Mouse (Mus musculus) gastrocnemius, postnatal 4 days (tissue): ENCODE measurements around the gene Igf1. TPM values are rescaled to one million over a fixed set of nuclear protein-coding genes. Genes with fewer than 3 reads are reported as not detected.

ENCODE experiments used
- DNase-seq, 2 experiments: peaks; one replicate each; pipeline ENCODE4 v3.0.0; 2021 to 2022; ENCODE audit warnings: low spot score in 2 of 2, mixed read lengths in 2 of 2
- total RNA-seq, 2 experiments: library from RNA; stranded (reverse); gene quantifications; 2 replicates each; pipeline ENCODE4 v1.2.3; 2021

Igf1 gene
- total RNA-seq, 2 experiments from 2014 or later, result 178 TPM

DNA sequence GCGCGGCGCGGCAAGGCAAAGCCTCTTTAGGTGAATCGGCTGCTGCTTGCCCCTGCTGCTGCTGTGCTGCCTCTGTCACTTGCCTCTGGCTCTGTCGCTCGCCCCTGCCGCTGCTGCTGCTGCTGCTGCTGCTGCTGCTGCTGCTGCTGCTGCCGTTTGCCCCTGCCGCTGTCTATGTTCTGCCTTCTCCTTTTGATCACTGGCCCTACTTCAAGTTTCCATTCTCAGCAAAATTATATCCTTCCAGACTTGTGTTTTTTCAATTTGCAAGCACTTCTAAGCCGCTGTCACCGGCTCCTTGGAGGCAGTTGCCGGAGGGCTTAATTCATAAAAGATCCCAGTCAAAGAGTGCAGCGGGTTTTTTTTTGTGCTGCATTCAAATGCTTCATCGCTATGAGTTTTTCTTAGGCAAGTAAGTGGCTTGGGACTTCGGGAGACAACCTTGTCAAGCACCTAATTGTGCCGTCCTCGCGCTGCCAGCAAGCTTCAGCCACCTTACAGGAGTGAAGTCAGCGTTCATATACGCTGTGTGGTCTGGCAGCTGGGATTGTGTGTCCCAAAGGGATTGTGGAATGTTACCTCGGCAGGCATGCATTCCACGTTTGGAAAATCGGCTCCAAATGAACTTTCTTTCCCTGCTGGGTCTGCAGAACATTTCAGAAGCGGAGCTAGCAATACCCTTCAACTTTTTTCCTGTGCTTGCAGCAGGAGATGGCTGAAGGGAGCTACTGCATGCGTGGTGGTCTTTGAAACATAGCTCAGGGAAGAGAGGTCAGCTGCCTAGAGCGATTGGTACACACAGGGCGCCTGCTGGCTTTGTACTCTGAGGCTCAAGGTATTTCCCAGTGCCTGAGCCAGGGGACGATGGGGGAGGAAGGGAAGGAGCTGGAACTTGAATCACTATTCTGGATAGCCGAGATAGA, 2.4 kb downstream of the Igf1 start:
- peak; percentile 21 to 47 for DNase-seq

DNA sequence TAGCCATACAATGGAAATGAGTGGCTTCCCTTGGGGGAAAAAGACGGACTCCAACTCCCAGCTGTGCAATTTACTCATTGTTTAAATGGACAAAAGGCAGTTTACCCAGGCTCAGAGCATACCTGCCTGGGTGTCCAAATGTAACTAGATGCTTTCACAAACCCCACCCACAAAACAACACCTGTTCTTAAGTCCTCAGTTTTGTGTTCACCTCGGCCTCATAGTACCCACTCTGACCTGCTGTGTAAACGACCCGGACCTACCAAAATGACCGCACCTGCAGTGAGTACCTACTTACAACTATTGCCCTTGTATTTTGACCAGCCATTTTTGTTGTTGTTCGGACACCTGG, 3.0 kb downstream of the Igf1 start:
- no peak for DNase-seq

DNA sequence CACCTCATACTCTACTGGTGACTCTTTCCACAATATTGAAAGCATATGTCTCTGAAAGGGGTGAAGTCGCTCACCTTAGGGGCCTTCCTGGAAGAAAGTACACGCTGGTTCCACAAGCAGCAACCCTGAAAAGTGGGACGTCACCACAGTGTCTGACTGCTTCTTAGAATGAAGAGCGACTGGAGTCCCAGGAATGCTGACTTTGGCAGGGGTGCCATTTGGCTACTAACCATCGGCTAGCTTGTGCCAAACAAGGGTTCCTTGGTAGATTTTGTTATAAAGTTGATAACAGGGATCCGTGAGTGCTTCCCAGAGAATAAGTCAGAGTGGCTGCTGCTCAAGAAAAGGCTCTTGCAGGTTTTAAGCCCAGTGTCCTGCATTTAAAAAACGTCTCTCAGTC, 4.8 kb downstream of the Igf1 start:
- DNase-seq, result no peak

DNA sequence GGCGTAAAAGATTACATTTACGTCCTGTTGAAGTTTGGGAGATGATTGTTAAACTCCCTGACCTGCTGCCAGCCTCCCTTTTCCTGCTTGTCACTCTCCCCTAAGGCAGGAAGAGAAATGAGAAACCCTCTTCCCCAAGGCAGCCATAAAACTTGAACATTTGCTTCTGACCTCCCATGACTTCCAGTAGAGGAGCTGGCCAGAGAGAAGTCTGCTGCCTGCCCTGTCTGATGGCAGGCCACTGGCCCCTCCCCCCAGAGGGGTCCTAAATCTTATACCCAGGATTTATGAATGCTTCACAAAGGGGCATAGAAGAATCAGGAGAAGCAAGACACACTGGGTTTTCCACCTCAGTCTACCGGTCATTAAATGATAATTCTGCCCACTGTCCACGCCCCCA, 5.3 kb downstream of the Igf1 start:
- DNase-seq, result no peak

DNA sequence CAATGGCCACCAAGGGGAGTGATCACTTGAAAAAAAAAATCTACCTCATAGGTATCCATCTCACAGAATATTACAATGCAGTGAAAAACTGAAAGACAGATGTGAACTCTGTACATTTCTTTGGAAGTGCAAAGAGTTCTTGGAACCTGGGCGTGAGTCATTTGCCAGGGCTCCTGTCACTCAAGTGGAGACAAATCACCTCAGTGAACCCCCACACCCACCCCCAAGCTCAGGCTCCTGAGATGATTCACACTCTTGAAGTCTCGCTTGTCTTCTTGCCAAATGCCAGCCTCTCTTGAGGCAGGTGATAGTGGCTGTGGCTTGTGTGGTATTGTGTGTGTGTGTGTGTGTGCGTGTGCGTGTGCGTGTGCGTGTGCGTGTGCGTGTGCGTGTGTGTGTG, 7.6 kb downstream of the Igf1 start:
- DNase-seq, result no peak

DNA sequence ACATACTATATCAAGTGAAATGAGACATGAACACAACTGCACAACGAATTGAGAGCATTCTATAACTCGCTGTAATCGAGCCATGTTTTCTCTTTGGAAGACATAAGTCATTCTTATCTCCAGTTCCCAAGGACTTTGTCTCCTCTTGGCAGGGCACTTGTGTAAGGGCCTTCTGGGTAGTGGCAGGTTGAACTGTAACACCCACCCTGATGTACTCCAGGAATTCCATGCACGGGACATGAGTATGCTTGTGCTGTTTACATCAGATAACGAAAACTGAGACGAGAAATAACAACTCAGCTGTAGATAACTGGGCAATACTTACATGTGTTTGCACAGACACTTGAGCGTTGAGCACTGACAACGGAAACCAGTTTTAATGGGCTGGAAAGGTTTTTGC, 8.4 kb downstream of the Igf1 start:
- no peak for DNase-seq

DNA sequence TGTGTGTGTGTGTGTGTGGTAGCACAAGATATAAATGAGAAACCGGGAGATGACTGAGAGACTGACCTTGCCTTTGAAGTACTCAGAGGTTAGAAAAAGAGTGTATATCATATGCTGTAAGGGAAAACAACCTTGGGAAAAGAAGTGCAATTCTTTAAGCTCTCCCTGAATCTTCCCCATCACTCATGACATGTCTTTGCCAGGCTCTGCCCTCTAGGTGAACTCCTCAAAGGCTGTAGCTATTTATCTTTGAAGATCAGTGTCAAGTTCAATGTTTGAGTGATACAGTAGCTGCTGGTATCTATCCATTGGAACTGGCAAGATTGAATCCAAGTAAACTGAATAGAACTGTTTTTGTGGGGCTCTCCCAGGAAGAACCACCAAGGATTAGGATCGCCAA, 9.2 kb downstream of the Igf1 start:
- no peak for DNase-seq

DNA sequence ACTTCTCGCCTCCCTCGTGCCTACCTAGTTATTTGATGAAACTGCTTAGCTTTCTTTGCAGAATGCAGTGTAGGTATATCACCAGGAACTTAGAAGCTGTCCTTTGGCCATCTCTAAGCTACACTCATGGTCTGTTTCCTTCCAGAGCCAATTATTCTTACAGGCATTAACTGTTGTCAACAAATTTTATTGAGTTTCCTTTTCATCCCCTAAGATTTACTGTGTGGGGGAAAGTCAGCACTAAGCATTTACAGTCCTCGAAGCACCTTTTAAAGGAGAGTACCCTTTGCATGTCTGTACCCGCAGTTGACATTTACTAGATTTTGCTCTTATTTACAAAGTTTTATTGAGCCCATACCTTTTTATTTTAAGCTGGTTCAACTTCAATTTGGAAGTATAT, 9.6 kb downstream of the Igf1 start:
- no peak for DNase-seq

DNA sequence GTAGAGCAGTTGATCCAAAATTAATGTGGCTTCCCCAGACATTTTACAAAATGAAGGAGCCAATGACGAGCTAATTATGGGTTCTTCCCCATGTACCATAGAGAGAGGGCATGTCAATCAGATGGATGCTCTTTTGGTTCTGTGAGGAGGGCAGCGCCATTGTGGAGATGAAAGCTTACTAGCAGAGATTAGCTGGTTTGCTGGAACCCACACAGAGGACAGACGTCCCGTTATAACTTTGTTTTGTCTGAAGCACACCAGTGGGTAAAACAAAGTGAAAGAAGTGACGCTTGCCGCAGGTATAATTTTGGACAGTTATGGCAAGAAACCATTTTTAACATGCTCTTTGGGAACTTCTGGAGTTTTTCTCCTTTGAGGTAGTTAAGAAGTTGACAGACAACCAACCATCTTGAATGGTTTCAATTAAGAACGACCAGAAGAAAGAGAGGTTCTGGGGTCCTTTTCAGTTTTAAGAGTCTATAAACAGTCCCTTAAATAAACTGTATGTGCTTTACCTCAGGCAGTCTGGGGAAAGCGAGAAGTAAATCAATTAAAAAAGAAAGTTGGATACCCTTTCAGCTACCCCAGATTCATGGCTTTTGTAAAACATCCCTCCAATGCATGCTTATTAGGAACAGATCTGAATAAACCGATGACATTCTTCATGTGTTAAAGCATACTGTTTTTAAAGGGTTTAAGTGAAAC, 10.4 kb downstream of the Igf1 start:
- no peak for DNase-seq

DNA sequence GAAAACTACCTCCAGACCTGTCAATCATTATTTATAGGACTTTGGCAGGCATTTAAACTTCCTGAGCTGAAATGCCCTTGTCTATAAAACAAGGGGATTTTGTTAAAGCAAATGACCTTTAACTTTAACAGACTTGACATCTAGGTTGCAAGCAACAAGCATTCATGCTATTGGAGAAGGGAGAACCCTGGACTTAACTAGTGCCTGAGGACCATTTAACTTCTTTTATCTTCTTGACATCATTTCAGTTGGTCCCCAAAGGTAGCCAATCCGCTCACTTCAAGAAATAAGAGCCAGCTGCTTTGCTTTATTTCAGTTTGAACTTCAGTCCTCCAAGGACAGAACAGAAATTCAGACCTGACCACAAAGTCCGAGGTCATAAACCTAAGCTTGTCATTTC, 11.1 kb downstream of the Igf1 start:
- no peak for DNase-seq

DNA sequence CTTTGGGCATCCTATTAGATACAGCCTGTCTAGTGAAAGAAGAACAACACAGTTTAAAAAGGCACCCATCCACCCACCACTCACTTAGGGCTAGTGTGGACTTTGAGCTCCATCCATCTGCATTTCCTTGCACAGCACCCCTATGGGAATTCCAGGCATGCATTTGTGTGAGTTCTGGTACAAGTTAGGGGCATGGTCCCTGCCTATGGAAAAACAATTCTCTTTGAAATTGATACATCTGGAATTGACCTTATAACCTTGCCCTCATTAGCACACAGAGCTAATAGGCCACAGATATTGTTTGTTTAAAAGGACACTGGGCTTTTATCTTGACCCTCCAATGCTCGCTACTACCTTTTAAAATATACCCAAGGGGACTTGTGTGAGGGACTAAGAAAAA, 11.6 kb downstream of the Igf1 start:
- DNase-seq, result no peak

DNA sequence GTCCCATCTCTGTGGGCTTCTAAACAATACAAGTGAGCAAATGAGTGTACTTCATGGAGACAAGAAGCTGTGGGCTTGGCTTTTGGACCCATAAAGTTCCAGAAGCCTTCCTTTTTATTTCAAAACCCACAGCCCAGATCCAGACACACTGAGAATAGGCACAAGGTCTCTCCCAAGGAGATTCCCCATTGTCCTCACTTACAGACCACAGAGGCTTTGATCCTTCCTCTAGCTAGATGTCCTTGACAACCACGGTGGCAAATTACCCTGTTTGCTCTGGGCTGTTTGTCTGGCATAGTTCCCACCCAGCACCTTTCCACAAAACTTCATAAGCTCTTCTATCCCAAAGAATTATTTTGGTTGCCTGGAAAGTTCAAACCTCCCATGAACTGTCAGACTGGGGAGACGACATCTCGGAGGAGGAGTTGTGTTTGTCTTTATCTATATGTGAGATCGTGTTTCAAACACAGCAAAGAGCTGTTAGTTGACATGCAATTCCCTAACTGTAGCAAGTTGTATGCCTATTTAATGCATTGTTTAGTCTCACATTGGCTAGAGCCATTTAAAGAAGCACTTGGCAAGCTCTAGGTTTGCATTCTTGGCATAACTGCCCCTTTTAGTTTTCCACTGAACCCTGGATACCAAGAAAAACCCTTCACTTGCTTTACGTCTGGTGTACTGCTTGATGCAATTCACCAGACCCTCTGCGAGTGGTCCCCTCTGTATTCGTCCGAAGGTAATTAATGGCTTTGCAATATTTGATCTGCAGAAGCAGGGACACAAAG, 14.0 kb downstream of the Igf1 start:
- no peak for DNase-seq

DNA sequence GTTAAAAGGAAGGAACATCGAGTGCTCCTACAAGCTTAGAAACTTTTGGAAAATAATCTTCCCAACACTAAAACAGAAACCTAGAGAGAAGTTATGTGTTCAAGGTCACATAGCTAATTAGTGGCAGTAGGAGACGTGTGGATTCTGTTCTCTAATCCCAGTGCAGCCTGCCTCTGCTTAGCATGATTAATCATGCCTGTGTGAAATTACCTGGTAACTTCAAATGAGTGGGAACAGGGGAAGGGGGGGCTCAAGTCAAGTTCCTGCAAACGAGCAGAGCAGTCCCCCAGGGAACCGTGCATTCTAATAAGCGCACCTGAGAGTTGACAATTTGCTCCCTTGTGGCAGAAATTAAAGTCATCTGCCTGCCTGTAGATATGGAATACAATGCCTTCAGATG, 14.8 kb downstream of the Igf1 start:
- DNase-seq, result no peak

DNA sequence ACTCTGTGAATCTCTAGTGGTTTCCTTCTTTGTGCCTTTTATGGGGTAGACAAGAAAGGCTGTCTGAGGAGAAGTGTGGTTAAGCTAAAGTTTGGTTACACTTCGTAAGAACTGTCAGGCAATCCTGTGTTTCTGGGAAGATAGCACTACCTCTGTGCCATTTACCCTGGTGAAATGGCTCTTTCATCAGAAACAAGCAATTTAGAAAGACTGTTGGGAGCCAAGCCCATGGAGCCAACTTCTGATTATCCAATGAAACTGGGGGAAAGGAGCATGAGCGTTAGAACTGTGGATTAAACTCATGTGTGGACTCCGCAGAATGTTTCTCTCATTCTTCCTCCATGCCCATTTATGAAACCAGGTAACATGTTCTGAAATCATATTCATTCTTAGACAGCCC, 15.5 kb downstream of the Igf1 start:
- no peak for DNase-seq

DNA sequence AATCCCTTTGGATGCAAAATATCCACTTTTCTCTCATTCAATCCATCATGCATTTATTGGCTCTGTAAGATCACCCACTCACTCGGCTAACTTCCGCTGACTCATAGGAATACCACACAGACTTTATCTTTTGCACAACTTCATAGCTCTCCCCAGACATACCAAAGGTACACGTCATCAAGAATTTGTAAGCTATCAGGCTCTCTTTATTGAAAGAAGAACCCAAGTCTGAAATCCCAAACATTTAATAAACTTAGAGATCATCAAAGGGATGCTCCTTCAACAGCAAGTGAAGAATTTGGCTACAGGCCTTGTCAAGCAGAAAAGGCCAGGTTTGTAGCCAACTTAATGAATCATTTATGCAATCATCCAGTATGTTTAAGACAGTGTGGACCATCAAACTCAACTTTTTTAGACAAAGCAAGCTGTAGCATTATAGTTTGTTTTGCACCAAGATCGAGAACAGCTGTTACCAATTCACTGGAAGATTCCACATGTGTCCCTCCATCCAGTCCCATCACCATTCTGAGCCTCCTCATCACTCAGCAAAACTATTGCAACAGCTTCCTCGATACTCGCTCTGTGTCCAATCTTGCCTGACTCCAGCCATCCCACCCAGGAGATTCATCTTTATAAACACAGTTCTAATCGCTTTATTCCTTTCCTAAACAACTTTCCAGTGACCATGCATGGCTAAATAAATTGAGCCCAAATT, 22.2 kb downstream of the Igf1 start:
- no peak for DNase-seq

DNA sequence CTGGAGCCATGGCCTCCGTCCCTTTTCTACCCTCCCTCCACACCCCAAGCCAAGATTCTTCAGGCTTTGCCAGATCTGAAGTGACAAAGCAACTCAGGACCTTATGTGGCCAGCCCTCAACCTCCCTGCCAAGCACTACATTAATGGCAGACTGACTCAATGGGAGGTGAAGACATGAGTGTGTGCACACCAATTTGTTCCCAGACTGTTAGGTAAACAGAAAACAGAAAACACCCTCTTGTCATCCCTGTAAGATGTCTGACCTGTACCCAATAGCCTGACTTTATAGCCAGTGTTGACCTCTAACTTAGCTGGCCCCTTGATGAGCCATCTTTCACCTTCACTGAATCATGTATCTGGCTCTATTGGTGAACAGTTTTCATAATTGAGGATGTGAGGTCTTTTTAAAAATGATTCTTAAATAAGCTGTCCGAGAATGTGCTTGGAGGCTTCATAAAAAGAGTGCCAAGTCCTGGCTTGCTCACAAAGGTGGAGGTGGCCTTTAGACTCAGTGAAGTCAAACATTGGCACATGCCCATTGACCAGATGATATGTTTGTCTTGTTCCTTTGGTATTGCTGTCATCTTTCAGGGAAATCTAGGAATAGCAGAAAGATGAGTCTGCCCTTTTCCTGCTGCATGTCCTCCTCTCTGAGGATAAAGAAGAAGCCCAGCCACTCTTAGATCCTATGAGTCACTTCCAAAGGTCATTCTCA, 27.4 kb downstream of the Igf1 start:
- DNase-seq, result no peak

DNA sequence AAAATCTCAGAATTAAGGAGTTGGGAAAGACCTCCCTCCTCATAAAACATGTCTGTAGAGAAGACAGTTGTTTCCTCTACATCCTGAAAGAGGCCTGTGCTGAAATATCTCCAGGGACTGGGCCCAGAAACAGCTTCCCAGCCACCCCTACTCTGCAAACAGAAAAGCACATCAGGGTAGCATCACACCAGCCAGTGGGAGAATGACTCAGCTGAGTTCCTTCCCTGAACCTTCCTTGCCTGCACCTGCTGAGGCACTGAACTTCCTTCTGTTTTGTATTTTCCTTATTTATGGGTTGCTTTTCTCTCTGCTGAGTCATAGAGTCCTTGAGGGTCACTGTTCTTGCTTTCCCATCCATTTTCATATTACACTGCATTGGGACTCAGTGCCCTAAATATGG, 31.8 kb downstream of the Igf1 start:
- no peak for DNase-seq

DNA sequence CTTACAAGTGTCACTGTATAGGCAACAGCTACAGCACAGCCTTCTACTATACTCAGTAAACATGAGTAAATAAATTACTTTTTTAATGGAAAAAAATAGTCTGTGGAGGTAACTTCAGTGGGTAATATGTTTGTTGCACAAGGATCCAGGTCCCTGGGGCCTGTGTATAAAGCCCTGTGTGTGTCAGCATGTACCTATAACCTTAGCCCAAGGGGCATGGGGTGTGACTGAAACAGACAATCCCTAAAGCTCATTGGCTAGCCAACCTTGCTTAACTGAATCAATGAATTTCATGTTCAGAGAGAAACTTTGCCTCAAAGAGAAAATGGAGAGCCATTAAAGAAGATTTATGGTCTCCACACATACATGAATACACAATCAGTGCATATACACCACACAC, 34.2 kb downstream of the Igf1 start:
- no peak for DNase-seq

DNA sequence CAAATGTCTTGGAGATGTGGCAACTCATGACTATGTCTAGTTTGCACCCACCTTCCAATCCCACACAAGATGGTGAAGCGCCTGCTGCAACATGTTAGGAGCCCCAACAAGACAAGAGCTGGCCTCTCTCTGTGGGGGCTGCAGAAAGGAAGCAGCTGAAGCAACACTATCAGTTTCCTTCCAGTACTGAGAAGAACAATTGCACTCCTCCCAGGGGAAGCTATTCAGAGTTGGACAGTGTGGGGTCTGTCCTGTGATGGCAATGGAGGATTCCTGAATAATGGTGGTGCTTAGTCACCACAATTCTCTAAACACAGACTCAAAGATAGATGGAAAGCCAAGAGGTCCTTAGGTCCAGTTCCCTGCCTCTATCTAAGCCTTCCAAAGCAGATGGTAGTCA, 35.2 kb downstream of the Igf1 start:
- no peak for DNase-seq

DNA sequence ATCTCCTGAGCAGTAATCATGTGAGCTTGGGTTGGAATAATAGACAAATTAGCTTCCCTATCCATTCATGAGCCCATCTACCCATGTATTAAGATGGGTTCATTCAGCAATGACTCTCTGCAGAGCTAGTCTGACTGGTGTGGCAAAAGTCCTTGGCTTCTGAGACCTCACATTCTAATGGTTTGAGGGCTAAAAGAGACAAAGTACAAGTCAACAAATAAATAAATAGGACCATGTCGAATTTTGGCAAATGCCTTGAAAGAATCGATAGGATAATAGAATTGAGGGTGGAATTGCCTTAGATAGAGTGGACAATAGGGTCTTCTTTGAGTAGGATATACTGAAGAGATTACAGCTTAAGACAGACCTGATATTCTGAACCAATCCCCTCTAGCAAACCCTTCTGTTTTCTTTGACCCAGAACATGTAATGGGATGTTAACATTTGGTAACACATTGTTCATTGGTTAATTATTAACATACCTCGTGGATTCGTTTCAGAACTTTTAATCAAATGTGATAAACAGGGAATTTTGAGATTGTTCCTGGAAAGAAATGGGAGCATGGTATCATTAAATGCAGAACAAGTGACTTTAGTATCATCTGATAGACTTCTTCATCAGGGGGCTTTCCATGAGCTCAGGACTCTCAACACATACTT, 36.5 kb downstream of the Igf1 start:
- DNase-seq, result no peak
